Mouse (Mus musculus): ENCODE measurements around the gene Kcns1.
"Not testable (repeated sequence)": the region's sequence is repeated elsewhere in the genome, so short reads cannot be mapped to it uniquely, and the experiment has no call there.

Gene Kcns1

DNA sequence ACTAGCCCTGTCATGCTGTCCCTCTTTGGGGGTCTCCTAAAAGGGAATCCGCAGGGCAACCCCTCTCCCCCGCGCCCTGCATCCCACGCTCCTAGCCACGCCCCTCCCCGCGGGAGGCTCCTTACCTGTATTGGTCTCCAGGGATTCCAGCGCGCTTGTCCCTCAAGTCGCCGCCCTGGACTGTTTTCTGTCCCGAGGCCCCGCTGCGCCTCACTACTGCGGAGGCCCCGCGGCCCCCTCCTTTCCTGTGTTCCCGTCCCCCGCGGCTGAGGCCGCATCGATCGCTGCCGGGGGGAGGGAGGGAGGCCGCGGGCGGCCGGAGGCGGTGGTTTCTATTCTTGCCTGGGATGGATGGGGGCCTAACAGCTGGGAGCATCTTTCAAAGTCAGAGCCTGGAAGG, at the start of gene Kcns1:
TSS of gene Kcns1 (minus strand) at position 212 of the 400 bp plus-strand sequence.
- no peak for DNase-seq

GRCm38 (mm10) chr2:164219295-164219694, 48.4 kb upstream of the Kcns1 start:
- no peak for DNase-seq

DNA sequence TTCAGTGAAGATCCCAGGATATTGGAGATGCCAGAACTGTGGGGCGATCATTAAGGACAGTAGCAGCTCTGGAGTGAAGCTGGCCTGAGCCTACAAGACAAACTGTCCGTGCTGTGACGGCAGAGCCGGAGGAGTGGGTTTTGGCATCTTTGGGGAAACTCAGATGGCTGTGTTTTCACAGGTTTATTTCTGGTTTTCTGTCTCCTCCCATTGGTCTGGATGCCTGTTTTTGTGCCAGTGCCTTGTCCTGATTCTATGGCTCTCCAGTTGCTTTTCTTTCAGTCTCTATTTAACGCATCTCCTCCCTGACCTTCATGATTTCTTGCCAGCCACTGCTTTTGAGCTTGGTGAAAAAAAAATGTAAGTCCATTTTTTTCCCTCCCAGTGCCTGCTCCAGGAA, 41.8 kb upstream of the Kcns1 start:
- DNase-seq: no peak

DNA sequence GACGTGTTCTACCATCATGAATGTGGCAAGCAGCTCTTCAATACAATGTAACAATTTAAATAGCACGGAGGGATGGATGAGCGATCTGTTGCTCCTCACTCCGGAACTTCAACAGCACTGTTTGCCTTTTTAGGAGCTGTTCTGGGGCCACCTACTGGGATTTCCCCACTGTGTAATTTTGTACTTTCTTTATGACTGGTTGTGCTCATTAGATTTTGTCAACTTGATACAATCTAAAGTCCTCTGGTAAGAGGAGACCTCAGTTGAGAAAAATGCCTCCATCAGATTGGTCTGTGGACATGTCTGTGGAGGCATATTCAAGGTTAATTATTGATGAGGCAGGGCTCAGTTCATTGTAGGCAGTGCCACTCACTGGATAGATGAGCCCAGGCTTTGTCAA, 40.0 kb upstream of the Kcns1 start:
- DNase-seq: no peak

- DNase-seq: no peak
These were observed 35.8 kb upstream of the Kcns1 start for GRCm38 (mm10) chr2:164206676-164207075.

DNA sequence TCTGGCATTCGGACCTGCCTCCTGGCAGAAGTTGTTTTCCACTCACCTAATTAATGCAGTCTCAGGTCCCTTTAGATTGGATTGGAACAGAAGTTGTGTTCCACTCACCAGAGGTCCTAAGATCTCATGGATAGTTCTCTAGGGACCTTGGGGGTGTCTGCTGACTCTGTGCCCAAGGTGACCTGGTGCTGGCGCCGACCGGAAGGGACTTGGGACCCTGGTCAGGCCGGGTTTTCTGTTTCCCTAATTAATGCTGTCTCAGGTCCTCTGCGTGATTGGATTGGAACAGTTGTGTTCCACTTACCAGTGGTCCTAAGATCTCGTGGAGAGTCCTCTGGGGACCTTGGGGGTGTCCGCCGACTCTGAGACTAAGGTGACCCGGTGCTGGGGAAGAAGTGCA, 35.1 kb upstream of the Kcns1 start:
- DNase-seq: not testable (repeated sequence)

GRCm38 (mm10) chr2:164199626-164200327, 28.9 kb upstream of the Kcns1 start, which contains the start of gene Wfdc15a:
Wfdc15a (minus strand) TSS chr2:164200130.
- DNase-seq: no peak

DNA sequence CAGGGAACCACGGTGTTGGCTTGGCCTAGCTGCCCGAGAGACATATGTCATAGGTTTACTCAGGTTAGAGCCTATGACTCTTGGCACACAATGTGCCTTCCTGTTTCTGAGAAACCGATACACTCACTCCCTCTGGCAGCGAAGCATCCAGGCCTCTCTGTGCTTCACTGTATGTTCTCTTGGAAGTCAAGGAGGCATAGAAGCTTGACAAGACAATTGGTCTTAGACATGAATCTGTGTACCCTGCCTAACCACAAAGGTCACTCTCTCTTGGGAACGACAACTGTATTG, 25.7 kb upstream of the Kcns1 start:
- DNase-seq: no peak

DNA sequence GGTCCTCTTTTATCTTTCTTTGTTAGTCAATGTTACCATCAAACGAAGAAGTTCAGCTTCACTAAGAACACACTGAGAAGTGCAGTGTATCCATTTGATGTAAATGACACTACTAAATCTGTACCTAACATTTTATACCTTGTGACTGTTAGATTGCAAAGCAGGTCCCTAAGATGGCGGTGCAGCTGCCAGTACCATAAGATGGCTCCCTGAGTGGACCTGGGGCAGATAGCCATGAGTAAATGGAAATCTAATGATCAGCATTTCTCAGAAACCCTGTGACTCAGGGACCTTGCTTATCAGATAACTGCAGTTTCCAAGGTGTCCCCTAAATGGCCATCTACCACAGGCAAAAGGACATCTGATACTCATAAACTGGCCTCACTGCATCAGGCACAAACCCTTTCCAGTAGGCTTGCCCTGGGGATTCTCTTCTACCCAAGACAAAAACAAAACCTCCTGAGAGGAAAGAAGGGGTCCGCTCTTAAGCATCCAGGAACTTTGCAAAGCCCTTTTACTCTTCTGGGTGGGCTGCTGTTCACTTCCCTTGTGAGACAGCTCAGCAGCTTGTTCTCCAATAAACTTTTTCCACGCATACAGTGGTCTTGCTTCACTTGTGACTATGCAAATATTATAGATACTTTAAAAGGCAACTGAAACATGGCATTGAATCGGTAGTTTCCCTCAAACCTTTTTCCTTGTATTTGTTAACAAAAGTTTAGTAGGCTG, 25.2 kb upstream of the Kcns1 start:
- no peak for DNase-seq

DNA sequence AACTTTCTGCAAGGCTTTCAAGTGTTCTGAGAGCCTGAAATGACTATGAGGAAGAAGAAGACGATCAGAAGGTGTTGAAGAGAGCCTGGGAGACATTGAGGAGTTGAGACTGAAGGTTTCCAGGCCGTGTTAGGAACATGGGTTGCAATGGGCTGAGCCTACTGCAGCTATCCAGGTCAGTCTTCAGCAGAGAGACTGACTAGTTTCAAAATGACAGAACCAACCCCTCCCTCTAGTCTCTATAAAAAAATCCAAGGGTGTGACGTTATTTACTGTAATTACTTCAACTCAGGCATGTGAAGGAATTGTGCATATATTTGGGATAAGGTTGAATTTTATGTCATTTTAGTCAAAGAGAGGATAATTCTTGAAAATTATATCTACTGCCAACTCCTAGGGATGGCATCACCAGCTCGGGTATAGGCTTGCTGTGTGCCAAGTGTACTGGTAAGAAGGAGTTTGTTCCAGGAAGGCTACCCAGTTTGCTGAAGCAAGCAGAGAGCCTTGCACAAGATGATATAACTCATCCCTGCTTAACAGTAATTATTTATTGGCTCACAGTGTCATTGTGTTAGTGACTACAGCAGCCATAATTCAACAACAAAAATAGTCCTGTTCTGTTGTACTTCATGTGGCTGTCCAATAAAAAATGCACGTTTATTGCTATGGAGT, 24.2 kb upstream of the Kcns1 start:
- no peak for DNase-seq

- no peak for DNase-seq
These were observed 21.4 kb upstream of the Kcns1 start for GRCm38 (mm10) chr2:164192279-164192678.

- no peak for DNase-seq
These were observed 19.7 kb upstream of the Kcns1 start, which contains the start of gene Wfdc12 for GRCm38 (mm10) chr2:164190576-164190975. Wfdc12 (minus strand) TSS chr2:164190608.

- DNase-seq: no peak
These were observed 17.8 kb upstream of the Kcns1 start for GRCm38 (mm10) chr2:164188722-164189121.

- no peak for DNase-seq
These were observed 13.3 kb upstream of the Kcns1 start for GRCm38 (mm10) chr2:164184145-164184719.

- DNase-seq: no peak
These were observed 12.4 kb upstream of the Kcns1 start for GRCm38 (mm10) chr2:164183340-164183739.

DNA sequence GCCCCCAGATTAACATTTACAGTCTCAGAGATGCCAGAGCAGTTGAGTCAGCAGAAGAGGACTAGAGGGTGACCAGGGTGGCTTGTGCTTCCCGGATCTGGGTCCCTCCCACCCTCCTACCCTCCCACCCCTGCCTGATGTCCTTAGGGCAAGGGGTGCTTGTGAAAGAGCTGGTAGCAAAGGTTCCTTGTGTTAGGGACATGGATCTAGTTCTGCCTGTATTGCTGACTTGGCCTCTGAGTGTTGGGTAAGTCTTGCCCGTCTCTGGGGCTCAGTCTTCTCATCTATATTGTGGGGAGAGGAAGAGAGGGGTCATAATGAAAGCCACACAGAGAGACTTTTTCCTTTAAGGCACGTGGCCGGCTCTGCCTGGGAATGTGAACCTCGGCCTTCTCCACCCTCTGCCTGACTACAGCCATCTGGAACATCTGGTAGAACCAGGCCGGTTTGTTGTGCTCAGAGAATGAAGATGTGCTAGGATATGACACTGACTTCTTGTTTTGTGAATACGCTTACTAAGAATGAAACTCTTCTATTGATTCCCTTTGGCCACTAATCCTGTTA, 11.9 kb upstream of the Kcns1 start, which contains the start of gene Wfdc5:
TSS of gene Wfdc5 (minus strand) at position 51 of the 564 bp plus-strand sequence.
- no peak for DNase-seq

- DNase-seq: no peak
These were observed 9.9 kb upstream of the Kcns1 start for GRCm38 (mm10) chr2:164180770-164181169.

DNA sequence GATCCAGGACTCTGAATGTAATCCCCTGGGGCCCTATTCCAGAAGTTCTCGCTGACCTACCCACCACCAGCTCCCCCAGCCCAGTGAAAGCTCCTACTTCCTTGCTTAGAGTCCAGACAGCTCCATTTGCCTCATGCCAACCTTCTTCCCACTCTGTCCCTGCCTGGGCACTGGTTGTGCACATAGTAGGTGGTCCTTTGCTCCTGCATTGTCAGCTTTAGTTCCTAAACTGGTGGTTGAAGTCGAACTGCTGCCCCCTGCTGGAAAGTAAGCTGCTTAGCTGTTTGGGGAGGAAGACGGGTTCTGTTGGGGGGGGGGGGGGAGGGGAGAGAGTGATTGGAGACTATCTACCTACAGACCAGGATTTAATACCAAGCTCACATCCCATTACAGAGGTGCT, 9.2 kb upstream of the Kcns1 start:
- DNase-seq: no peak

DNA sequence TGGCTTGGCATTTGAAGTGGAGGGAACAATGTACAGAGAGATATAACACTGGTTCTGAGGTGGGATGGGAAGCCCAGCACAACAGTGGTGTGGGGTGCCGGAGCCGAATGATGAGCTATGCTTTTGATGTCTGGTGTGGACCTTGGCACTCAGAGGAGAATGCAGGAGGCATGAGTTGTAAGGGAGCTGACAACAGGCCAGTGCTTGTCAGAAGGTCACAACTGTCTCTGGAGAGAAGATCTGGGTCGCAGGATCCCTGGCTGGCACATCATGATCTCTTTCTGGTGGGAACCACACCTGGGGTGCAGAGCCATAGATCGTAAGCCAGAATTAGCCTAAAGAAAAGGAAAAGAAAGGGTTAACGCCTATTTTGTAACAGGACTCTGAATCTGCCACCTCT, 6.9 kb upstream of the Kcns1 start:
- DNase-seq: no peak

- DNase-seq: no peak
These were observed 4.9 kb upstream of the Kcns1 start for GRCm38 (mm10) chr2:164175850-164176249.

DNA sequence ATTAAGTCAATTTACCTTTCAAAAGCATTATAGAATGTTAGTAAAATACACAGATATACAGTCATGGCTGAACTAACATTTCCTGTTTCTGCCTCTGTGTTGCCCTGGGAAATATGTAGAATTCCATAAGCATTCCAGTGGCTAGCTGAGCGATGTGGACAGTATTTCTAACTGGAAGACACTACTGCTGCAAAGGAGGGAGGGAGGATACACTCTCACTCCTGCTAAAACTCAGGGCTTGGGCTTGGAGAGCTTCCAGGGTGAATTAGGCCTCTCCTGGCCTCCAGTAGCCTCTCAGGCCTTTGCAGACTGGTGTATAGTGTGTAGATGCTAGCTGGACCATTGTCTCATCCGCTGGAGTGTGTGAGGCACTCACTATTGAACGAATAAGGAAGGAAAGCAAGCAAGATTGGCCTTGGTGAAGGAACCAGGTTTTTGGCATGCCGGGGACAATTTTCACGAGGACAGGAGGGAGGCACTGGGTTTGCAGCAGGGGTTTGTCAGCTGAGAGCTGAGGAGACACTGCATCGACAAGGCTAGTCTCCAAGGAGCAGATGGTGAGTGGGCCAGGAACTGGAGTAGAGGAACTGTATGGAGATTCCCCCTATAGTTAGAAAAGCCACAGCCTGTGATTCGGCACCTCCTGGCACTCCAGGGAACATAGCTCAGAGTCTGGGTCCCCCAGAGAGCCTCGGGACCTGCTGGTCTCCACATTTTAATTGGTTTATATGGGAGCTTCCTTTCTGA, 3.9 kb upstream of the Kcns1 start:
- peak; percentile 82 for DNase-seq

GRCm38 (mm10) chr2:164173394-164173793, 2.5 kb upstream of the Kcns1 start:
- DNase-seq: no peak

- no peak for DNase-seq
These were observed 587 bp downstream of the Kcns1 start for GRCm38 (mm10) chr2:164170326-164170725.

Measured in layer of hippocampus, adult 9-11 months (tissue).